Mouse (Mus musculus): ENCODE measurements around the gene Dvl1. TPM values are rescaled to one million over a fixed set of nuclear protein-coding genes. Genes with fewer than 3 reads are reported as not detected.
A peak's percentile ranks its signal among the peaks of the same experiment; 100 is the strongest.

Dvl1 gene
- polyA plus RNA-seq, 1 experiment from 2014 or later, result 7.7 TPM

GRCm38 (mm10) chr4:155841651-155842270 is 5.4 kb upstream of the Dvl1 start:
- DNase-seq (ENCODE audit: low spot score), result no peak
- no peak for ATAC-seq (replicated peaks; ENCODE audit: insufficient number of reproducible peaks, low FRiP score, low TSS enrichment, low read depth)
- Histone ChIP-seq H3K4me2 (ENCODE audit: low read depth, low read length) (peak overlapping the region; percentile 86), H3K27ac (replicated peaks; ENCODE audit: low read depth, low read length) (no peak overlapping the region), H3K4me1 (ENCODE audit: control insufficient read depth, insufficient read depth, low read length) (peaks cover 6% of the 10 kb centered on the region), H3K9me3 (replicated peaks; ENCODE audit: control insufficient read depth, low read length) (no peaks in the 10 kb centered on the region), H3K27me3 (ENCODE audit: control insufficient read depth, insufficient read depth, low read length) (no peaks in the 10 kb centered on the region), H3K9ac (replicated peaks; ENCODE audit: low read length) (no peak overlapping the region), H3K36me3 (replicated peaks; ENCODE audit: control insufficient read depth, insufficient read depth, low read depth, low read length) (no peaks in the 10 kb centered on the region), H3K4me3 (ENCODE audit: low read depth, low read length) (peak overlapping the region; percentile 48; the same call in 1 of the 2 replicates)
- 41% methylated on average over 38 of the region's 38 CpGs for WGBS

DNA sequence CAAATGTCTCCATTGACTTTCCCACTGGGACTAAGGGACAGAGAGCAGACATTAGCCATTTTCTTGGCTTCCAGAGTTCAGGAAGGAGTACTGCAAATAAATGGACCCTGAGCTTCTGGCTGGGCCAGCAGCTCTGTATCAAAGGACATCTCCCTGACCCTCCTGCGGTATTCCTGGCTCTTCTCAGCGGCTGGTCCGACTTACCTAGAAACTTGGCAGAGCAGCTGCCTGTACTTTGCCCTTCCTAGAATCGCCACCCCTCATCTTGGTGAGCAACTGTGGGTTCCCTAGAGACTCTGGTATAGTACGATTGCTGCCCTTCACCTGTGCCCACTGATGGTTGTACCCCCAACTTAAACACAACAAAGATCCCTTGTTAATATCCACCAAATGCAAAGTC is 4.0 kb upstream of the Dvl1 start:
- H3K36me3 ChIP-seq (replicated peaks; ENCODE audit: control insufficient read depth, insufficient read depth, low read depth, low read length), result no peaks in the 10 kb centered on the region
- H3K4me2 ChIP-seq (ENCODE audit: low read depth, low read length), result no peak overlapping the region
- H3K4me3 ChIP-seq (ENCODE audit: low read depth, low read length), result no peak overlapping the region
- H3K9me3 ChIP-seq (replicated peaks; ENCODE audit: control insufficient read depth, low read length), result no peaks in the 10 kb centered on the region
- H3K27ac ChIP-seq (replicated peaks; ENCODE audit: low read depth, low read length), result no peak overlapping the region
- no peaks in the 10 kb centered on the region for H3K27me3 ChIP-seq (ENCODE audit: control insufficient read depth, insufficient read depth, low read length)
- no peak overlapping the region for H3K9ac ChIP-seq (replicated peaks; ENCODE audit: low read length)
- no peak for DNase-seq (ENCODE audit: low spot score)
- ATAC-seq (replicated peaks; ENCODE audit: insufficient number of reproducible peaks, low FRiP score, low TSS enrichment, low read depth), result no peak
- 90% methylated on average over 5 of the region's 5 CpGs for WGBS
- H3K4me1 ChIP-seq (ENCODE audit: control insufficient read depth, insufficient read depth, low read length), result peaks cover 6% of the 10 kb centered on the region

DNA sequence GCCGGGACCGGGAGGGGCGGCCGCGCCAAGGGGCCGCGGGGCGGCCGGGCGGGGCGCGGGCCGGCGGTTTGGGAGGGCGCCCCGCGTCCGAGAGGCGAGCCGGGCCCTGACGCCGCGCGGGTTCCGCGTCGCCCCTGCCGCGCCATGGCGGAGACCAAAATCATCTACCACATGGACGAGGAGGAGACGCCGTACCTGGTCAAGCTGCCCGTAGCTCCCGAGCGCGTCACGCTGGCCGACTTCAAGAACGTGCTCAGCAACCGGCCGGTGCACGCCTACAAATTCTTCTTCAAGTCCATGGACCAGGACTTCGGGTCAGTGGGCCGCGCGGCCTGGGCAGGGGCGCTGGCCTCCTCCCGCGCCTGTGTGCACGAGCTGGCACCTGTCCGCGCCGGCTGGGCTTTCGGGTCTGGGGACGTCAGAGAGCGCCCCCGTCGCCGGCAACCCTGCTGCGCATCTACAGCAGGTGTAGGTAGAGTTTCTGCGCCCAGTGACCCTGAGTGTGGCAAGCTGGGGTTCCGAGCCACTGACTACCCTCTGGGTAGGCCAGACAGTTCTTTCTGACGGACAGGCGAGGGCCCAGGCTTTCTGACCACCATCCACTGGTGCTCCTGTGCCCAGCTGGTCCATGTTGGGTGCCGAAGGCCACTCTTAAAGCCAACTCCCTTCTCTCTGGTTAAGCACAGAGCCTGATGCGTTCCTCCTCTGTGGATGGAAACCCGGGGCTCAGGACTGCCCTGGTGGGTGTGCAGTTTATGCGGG is 570 bp downstream of the Dvl1 start:
- Histone ChIP-seq H3K4me3 (ENCODE audit: low read depth, low read length) (peak overlapping the region; percentile 79), H3K36me3 (replicated peaks; ENCODE audit: control insufficient read depth, insufficient read depth, low read depth, low read length) (no peaks in the 10 kb centered on the region), H3K27ac (replicated peaks; ENCODE audit: low read depth, low read length) (no peak overlapping the region; the same call in 1 of the 2 replicates), H3K4me1 (ENCODE audit: control insufficient read depth, insufficient read depth, low read length) (no peaks in the 10 kb centered on the region; the same call in 1 of the 2 replicates), H3K9me3 (replicated peaks; ENCODE audit: control insufficient read depth, low read length) (no peaks in the 10 kb centered on the region), H3K9ac (replicated peaks; ENCODE audit: low read length) (peak overlapping the region; percentile 82), H3K4me2 (ENCODE audit: low read depth, low read length) (peak overlapping the region; percentile 90), H3K27me3 (ENCODE audit: control insufficient read depth, insufficient read depth, low read length) (no peaks in the 10 kb centered on the region)
- WGBS, result 2% methylated on average over 58 of the region's 69 CpGs
- ATAC-seq (replicated peaks; ENCODE audit: insufficient number of reproducible peaks, low FRiP score, low TSS enrichment, low read depth) (peak; percentile 39), DNase-seq (ENCODE audit: low spot score) (peak; percentile 40)

GRCm38 (mm10) chr4:155848434-155849095 is 1.4 kb downstream of the Dvl1 start:
- H3K4me2 ChIP-seq (ENCODE audit: low read depth, low read length), result peak overlapping the region; percentile 90
- H3K9me3 ChIP-seq (replicated peaks; ENCODE audit: control insufficient read depth, low read length), result no peaks in the 10 kb centered on the region
- H3K27ac ChIP-seq (replicated peaks; ENCODE audit: low read depth, low read length), result no peak overlapping the region
- DNase-seq (ENCODE audit: low spot score) (no peak), ATAC-seq (replicated peaks; ENCODE audit: insufficient number of reproducible peaks, low FRiP score, low TSS enrichment, low read depth) (no peak)
- H3K27me3 ChIP-seq (ENCODE audit: control insufficient read depth, insufficient read depth, low read length), result no peaks in the 10 kb centered on the region
- no peak overlapping the region; the same call in 1 of the 2 replicates for H3K9ac ChIP-seq (replicated peaks; ENCODE audit: low read length)
- no peaks in the 10 kb centered on the region for H3K36me3 ChIP-seq (replicated peaks; ENCODE audit: control insufficient read depth, insufficient read depth, low read depth, low read length)
- no peaks in the 10 kb centered on the region; the same call in 1 of the 2 replicates for H3K4me1 ChIP-seq (ENCODE audit: control insufficient read depth, insufficient read depth, low read length)
- peak overlapping the region; percentile 79 for H3K4me3 ChIP-seq (ENCODE audit: low read depth, low read length)
- 55% methylated on average over 7 of the region's 7 CpGs for WGBS

GRCm38 (mm10) chr4:155849391-155849790 is 2.2 kb downstream of the Dvl1 start:
- H3K36me3 ChIP-seq (replicated peaks; ENCODE audit: control insufficient read depth, insufficient read depth, low read depth, low read length), result no peaks in the 10 kb centered on the region
- no peak overlapping the region for H3K9ac ChIP-seq (replicated peaks; ENCODE audit: low read length)
- H3K27me3 ChIP-seq (ENCODE audit: control insufficient read depth, insufficient read depth, low read length), result no peaks in the 10 kb centered on the region
- no peak overlapping the region for H3K4me3 ChIP-seq (ENCODE audit: low read depth, low read length)
- no peak for DNase-seq (ENCODE audit: low spot score)
- no peaks in the 10 kb centered on the region; the same call in 1 of the 2 replicates for H3K4me1 ChIP-seq (ENCODE audit: control insufficient read depth, insufficient read depth, low read length)
- no peak overlapping the region for H3K27ac ChIP-seq (replicated peaks; ENCODE audit: low read depth, low read length)
- 94% methylated on average over 2 of the region's 2 CpGs for WGBS
- H3K9me3 ChIP-seq (replicated peaks; ENCODE audit: control insufficient read depth, low read length), result no peaks in the 10 kb centered on the region
- no peak for ATAC-seq (replicated peaks; ENCODE audit: insufficient number of reproducible peaks, low FRiP score, low TSS enrichment, low read depth)
- no peak overlapping the region for H3K4me2 ChIP-seq (ENCODE audit: low read depth, low read length)

GRCm38 (mm10) chr4:155849792-155850451 is 2.7 kb downstream of the Dvl1 start:
- Histone ChIP-seq H3K27me3 (ENCODE audit: control insufficient read depth, insufficient read depth, low read length) (no peaks in the 10 kb centered on the region), H3K9me3 (replicated peaks; ENCODE audit: control insufficient read depth, low read length) (no peaks in the 10 kb centered on the region), H3K4me1 (ENCODE audit: control insufficient read depth, insufficient read depth, low read length) (no peaks in the 10 kb centered on the region; the same call in 1 of the 2 replicates), H3K36me3 (replicated peaks; ENCODE audit: control insufficient read depth, insufficient read depth, low read depth, low read length) (0 out of 2 replicates have a peak, but pooled peaks cover 3% of the 10 kb centered on the region), H3K4me3 (ENCODE audit: low read depth, low read length) (no peak overlapping the region), H3K9ac (replicated peaks; ENCODE audit: low read length) (no peak overlapping the region), H3K27ac (replicated peaks; ENCODE audit: low read depth, low read length) (no peak overlapping the region), H3K4me2 (ENCODE audit: low read depth, low read length) (no peak overlapping the region)
- ATAC-seq (replicated peaks; ENCODE audit: insufficient number of reproducible peaks, low FRiP score, low TSS enrichment, low read depth) (no peak), DNase-seq (ENCODE audit: low spot score) (no peak)
- WGBS, result 100% methylated on average over 3 of the region's 3 CpGs

DNA sequence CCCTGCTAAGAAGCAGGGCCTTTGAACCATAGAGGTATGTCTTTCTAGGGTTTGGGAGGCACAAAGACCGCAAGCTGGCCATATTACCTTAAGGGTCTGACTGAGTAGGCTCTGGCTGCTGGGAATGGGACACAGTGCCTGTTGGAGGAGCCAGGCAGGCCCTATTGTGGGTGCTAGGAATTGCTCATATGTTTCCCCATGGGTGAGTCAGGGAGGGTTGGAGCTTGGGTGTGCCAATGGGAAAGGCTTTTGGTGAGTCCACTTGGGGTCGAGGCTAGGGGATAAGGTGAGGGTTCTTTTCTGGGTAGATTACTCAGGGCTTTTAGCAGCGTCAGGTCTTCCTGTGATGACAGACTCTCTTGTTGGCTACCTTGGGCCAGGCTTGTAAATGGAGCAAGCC is 4.2 kb downstream of the Dvl1 start:
- Histone ChIP-seq H3K27ac (replicated peaks; ENCODE audit: low read depth, low read length) (no peak overlapping the region), H3K4me3 (ENCODE audit: low read depth, low read length) (no peak overlapping the region), H3K9me3 (replicated peaks; ENCODE audit: control insufficient read depth, low read length) (no peaks in the 10 kb centered on the region), H3K27me3 (ENCODE audit: control insufficient read depth, insufficient read depth, low read length) (no peaks in the 10 kb centered on the region), H3K36me3 (replicated peaks; ENCODE audit: control insufficient read depth, insufficient read depth, low read depth, low read length) (peaks cover 3% of the 10 kb centered on the region; the same call in 1 of the 2 replicates), H3K4me1 (ENCODE audit: control insufficient read depth, insufficient read depth, low read length) (no peaks in the 10 kb centered on the region; the same call in 1 of the 2 replicates), H3K4me2 (ENCODE audit: low read depth, low read length) (no peak overlapping the region), H3K9ac (replicated peaks; ENCODE audit: low read length) (no peak overlapping the region)
- no peak for DNase-seq (ENCODE audit: low spot score)
- 88% methylated on average over 3 of the region's 3 CpGs for WGBS
- ATAC-seq (replicated peaks; ENCODE audit: insufficient number of reproducible peaks, low FRiP score, low TSS enrichment, low read depth), result no peak
